Mouse (Mus musculus) megakaryocyte, embryonic 14.5 days (primary cell): ENCODE results near the gene Tshz2. TPM values are rescaled to one million over a fixed set of nuclear protein-coding genes. Genes with fewer than 3 reads are reported as not detected.

Source experiments
- H3K27me3 ChIP-seq: replicated peaks from 2 replicates; pipeline ENCODE3; 2012; ENCODE audit warnings: inconsistent platforms
- H3K36me3 ChIP-seq: replicated peaks from 2 replicates; pipeline ENCODE3; 2012; ENCODE audit warnings: low read length, inconsistent platforms, mixed read lengths
- H3K4me1 ChIP-seq: 2 replicates; pipeline ENCODE4 v1.6.1; 2012; ENCODE audit warnings: inconsistent platforms
- H3K4me3 ChIP-seq: replicated peaks from 2 replicates; pipeline ENCODE3; 2012; ENCODE audit warnings: moderate library complexity, mild to moderate bottlenecking, inconsistent platforms
- H3K9me3 ChIP-seq: 2 replicates; pipeline ENCODE4 v1.6.1; 2012; ENCODE audit warnings: inconsistent platforms
- FLI1 ChIP-seq: IDR thresholded peaks from 2 replicates; pipeline ENCODE4 v1.6.1; 2012; ENCODE audit warnings: low read length, inconsistent platforms, mixed read lengths
- GATA1 ChIP-seq: IDR thresholded peaks from 3 replicates; pipeline ENCODE4 v1.6.1; 2012; ENCODE audit warnings: mixed read lengths, low read length, inconsistent platforms, borderline replicate concordance
- polyA plus RNA-seq: library from polyadenylated mRNA; stranded (reverse); fragments of >175 nt; gene quantifications from 2 replicates; pipeline ENCODE4 v1.2.3, GENCODE M21; 2012; ENCODE audit warnings: low replicate concordance; ENCODE audit not compliant: insufficient read depth

Gene Tshz2
- polyA plus RNA-seq, 1 experiment, result not detected

DNA sequence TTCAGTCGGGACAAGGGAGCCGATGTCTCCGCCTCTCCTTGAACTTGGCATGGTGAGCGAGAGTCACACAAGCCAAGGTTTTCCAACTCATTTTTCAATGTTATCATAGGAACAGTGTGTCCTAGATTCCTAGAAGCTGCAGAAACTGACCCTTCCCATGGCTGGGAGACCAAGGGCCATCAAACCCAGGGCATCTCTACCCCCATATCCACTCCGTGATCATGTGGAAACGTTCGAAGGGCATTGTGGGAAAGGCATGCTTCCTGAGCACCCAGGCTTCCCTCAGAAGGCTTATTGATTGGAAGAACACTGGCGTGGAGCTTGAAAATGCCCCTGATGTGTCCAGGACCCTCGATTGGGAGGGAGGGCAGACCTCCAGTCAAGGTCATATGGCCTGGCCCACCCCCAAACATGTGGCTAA, 188.2 kb downstream of the Tshz2 start:
- peaks cover 32% of the 10 kb centered on the region for H3K9me3 ChIP-seq
- H3K27me3 ChIP-seq, result no peaks in the 10 kb centered on the region
- H3K4me1 ChIP-seq, result no peaks in the 10 kb centered on the region
- H3K4me3 ChIP-seq, result no peak overlapping the region
- TF ChIP-seq GATA1 (no peak), FLI1 (no peak)
- no peaks in the 10 kb centered on the region for H3K36me3 ChIP-seq

DNA sequence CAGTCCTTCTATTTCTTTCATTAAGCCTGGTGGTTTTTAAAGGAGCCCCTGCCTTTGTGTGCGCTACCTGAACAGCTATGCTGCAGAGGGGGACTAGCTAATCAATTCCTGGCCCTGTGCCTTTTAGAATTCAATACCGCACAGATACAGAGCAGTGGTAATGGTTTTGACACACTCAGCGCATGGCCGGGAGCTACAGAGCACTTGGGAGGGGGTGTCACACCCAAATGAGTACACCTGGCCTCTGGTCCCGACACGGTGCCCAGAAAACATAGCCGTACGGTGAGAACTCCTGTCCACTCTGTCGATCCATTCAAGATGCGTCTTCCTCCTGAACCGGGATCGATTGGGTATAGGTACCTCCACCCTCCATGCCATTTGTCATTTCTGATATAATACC, 193.1 kb downstream of the Tshz2 start:
- Histone ChIP-seq H3K27me3 (no peaks in the 10 kb centered on the region), H3K4me1 (no peaks in the 10 kb centered on the region), H3K4me3 (peak overlapping the region; percentile 18), H3K9me3 (peaks cover 49% of the 10 kb centered on the region), H3K36me3 (no peaks in the 10 kb centered on the region)
- TF ChIP-seq GATA1 (no peak), FLI1 (no peak)

DNA sequence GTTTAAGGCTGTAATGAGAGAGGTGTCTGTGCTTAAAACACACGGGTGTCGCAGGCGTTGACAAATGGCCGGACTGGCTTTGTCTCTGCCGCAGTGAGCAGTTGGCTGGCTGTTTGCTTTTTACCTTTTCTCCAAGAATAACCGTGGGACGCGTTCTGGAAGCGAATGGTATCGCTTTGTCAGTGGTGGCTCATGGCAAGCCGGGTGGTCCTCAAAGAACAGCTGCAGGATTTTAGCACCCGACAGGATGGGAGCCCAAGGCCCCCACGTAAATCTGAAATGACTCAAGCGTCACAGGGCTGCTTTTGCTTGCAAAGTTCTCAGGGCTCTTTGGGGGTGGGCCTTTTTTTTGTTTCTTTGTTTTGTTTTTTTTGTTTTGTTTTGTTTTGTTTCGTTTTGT, 193.5 kb downstream of the Tshz2 start:
- Histone ChIP-seq H3K27me3 (no peaks in the 10 kb centered on the region), H3K36me3 (no peaks in the 10 kb centered on the region), H3K4me3 (no peak overlapping the region), H3K4me1 (no peaks in the 10 kb centered on the region), H3K9me3 (peaks cover 45% of the 10 kb centered on the region)
- TF ChIP-seq GATA1 (no peak), FLI1 (no peak)

DNA sequence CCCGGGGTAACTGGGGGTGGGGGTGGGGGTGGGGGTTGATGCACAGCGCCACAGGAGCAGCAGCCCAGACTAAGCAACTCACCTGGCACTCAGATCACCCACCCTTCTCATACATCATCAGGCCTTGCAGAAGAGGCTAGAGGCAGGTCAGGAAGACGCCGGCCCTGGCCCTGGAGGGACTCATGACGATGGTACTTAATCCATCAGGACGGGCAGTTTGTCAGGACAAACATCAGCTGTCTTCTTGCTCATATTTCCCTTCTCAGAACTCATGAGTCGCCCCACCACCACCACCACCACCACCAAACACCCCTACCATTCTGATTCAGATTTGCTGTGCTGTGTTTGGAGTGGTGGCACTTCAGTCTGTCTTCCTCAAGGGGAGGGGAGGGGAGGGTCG, 194.0 kb downstream of the Tshz2 start:
- Histone ChIP-seq H3K27me3 (no peaks in the 10 kb centered on the region), H3K4me3 (no peak overlapping the region), H3K4me1 (no peaks in the 10 kb centered on the region), H3K9me3 (peaks cover 45% of the 10 kb centered on the region), H3K36me3 (no peaks in the 10 kb centered on the region)
- TF ChIP-seq GATA1 (no peak), FLI1 (no peak)

DNA sequence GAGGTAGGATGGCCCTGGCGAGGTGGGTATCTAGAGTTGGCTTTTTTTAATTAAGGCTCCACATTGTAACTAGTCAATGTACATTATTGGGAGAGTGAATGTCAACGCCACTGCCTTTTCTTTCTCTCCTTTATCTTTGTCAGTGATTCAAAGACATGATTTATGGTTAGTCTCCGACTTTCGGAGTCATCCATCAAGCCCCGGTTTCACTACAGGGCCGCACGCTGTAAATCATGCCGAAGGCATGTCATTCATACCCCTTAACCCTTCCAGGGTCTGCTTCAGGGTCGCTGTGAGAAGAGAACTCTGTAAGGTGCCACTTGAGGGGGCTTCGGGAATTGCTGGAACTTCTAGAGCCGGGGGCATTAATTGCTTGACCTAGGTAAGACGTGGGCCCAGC, 199.4 kb downstream of the Tshz2 start:
- Histone ChIP-seq H3K27me3 (no peaks in the 10 kb centered on the region), H3K4me3 (no peak overlapping the region), H3K36me3 (no peaks in the 10 kb centered on the region), H3K9me3 (peaks cover 26% of the 10 kb centered on the region), H3K4me1 (no peaks in the 10 kb centered on the region)
- no peak for TF ChIP-seq FLI1
- TF ChIP-seq GATA1, result no peak

DNA sequence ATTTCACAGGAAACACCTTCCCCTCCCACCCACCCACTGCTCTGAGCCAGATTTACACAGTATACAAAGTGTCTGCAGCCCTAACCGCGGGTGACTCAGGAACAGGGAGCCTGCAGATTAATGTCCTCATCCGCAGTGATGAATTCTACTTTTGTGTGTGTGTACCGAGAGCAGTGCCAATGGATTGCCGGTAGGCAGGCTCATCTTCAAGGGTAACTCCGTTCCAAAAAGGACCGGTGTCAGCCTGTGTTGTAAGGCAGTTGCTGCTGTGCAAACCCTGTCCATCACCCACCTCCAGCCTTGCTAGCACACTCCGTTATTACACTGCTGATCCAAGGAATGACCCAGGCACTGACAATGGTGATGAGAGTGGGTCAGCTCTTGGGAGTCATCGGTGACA, 200.8 kb downstream of the Tshz2 start:
- H3K27me3 ChIP-seq, result no peaks in the 10 kb centered on the region
- TF ChIP-seq FLI1, result no peak
- TF ChIP-seq GATA1, result no peak
- peaks cover 34% of the 10 kb centered on the region for H3K9me3 ChIP-seq
- no peaks in the 10 kb centered on the region for H3K4me1 ChIP-seq
- H3K4me3 ChIP-seq, result no peak overlapping the region
- no peaks in the 10 kb centered on the region for H3K36me3 ChIP-seq

DNA sequence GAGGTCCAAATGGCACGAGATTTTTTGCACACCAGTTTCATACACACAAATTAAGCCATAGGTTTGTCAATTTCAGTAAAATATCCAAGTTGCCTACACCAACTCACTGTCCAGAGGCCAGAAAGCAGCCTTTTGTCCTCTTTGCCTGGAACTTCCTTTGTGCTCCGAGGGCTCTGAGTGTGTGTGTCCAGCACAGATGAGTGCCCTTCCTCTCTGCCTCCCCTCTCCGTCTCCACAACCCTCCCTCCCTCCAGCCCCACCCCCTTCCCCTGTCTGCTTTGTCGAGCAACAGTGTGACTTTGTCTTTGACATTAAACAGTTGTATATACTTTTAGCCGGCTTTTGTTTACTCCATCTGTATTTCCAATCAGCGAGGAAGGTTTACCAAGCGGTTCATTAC, 201.8 kb downstream of the Tshz2 start:
- no peak for TF ChIP-seq FLI1
- no peak for TF ChIP-seq GATA1

DNA sequence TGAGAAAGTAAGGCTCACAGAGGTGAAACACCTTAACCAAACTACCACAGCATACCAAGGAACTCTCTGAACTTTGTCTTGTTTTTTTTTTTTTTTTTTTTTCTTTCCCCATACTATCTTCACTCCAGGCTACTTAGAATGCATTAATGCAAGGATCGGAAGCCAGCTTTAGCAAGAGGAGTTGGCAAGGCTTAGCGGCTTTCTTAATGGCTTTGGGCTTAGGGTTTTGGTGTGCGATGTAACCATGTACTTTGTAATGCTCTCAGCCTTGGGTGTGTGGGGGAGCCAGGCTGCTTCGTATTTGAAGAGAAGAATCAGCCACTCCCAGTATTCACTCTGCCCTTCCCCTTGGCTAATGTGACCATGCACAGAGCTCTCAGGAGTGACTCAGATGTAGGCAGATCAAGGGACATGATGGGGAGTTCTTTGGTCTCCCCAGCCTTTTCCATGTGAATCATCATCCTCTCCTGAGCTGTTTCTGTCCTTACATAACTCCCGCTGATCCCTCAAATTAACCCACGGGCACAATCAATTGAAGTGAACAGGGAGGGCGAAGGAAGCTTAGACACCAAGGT, 204.3 kb downstream of the Tshz2 start:
- Histone ChIP-seq H3K36me3 (no peaks in the 10 kb centered on the region), H3K4me1 (no peaks in the 10 kb centered on the region), H3K9me3 (peaks cover 44% of the 10 kb centered on the region), H3K4me3 (no peak overlapping the region), H3K27me3 (no peaks in the 10 kb centered on the region)
- no peak for TF ChIP-seq GATA1
- no peak for TF ChIP-seq FLI1

More for the DNA sequence above, 201.8 kb downstream of the Tshz2 start:
- no peaks in the 10 kb centered on the region for H3K4me1 ChIP-seq
- H3K4me3 ChIP-seq, result no peak overlapping the region
- no peaks in the 10 kb centered on the region for H3K36me3 ChIP-seq
- no peaks in the 10 kb centered on the region for H3K27me3 ChIP-seq
- peaks cover 41% of the 10 kb centered on the region for H3K9me3 ChIP-seq

DNA sequence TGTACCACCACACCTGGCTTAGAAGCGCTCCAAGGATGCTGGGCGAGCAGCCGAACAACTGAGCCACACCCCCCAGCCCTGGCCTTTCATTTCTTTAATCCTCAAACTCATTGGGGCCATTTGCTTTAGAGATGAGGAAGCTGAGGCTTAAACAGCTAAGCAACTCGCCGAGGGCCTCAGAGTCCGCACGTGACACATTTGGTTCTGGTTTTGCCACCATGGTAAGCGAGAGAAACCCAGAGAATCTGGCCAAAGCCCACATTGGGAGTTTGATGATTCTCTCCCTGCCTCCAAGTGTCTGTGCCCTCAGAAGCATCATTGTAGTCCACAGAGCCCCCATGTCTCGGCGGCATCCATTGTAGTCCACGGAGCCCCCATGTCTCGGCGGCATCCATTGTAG, 205.7 kb downstream of the Tshz2 start:
- Histone ChIP-seq H3K36me3 (no peaks in the 10 kb centered on the region), H3K27me3 (no peaks in the 10 kb centered on the region), H3K9me3 (peaks cover 39% of the 10 kb centered on the region), H3K4me1 (no peaks in the 10 kb centered on the region), H3K4me3 (no peak overlapping the region)
- TF ChIP-seq FLI1 (no peak), GATA1 (no peak)

DNA sequence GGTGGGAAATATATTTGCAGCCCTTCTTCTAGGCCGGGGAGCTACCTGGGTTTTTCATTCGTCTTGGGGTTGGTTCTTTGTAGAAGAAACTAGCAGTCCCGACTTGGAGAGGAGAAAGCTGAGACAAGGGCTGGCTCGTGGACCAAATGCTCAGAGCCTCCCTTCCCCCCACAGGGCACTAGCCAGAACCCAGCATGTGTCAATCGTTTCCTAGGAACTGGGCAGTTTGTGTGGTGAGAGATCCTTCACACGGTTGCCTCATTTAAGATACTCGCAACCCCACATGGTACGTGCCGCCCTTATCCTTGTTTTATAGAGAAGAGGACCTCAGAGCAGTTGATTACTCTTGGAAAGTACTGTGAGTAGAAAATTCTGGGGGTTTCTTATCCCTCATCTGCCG, 208.6 kb downstream of the Tshz2 start:
- no peaks in the 10 kb centered on the region for H3K36me3 ChIP-seq
- no peaks in the 10 kb centered on the region for H3K4me1 ChIP-seq
- peaks cover 40% of the 10 kb centered on the region for H3K9me3 ChIP-seq
- TF ChIP-seq GATA1 (no peak), FLI1 (no peak)
- H3K4me3 ChIP-seq, result no peak overlapping the region
- no peaks in the 10 kb centered on the region for H3K27me3 ChIP-seq

DNA sequence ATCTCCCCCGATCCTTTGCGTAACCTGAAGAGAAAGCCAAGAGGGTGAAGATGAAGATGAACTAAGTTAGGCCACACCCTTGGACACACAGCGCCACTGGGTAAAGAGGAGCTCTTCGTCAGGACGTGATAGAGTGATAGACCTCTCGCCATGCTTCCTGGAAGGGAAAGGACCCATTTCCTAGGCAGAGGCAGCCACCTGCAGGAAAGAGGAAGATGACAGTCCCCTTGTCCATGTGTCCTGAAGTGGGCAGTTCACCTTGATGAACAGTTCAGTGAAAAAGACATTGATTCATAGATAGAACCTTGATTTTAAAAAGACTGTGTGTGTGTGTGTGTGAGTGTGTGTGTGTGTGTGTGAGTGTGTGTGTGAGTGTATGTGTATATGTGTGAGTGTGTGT, 209.7 kb downstream of the Tshz2 start:
- Histone ChIP-seq H3K4me3 (no peak overlapping the region), H3K27me3 (no peaks in the 10 kb centered on the region), H3K9me3 (peaks cover 37% of the 10 kb centered on the region), H3K36me3 (no peaks in the 10 kb centered on the region), H3K4me1 (no peaks in the 10 kb centered on the region)
- no peak for TF ChIP-seq FLI1
